Mouse (Mus musculus) cerebellum, adult 9-10 months (tissue): ENCODE measurements around the gene Zfp961.
"Not testable (repeated sequence)": the region's sequence is repeated elsewhere in the genome, so short reads cannot be mapped to it uniquely, and the experiment has no call there.

Experiments used
- DNase-seq: peaks from one replicate; pipeline ENCODE4 v3.0.0; 2022

The Zfp961 gene

GRCm38 (mm10) chr8:71964051-71964450 is 13.2 kb downstream of the Zfp961 start:
- DNase-seq = no peak

- DNase-seq = no peak
Observed at GRCm38 (mm10) chr8:71965166-71965565, 14.3 kb downstream of the Zfp961 start.

GRCm38 (mm10) chr8:71966411-71966810 is 15.6 kb downstream of the Zfp961 start:
- no peak for DNase-seq

GRCm38 (mm10) chr8:71967261-71967660 is 16.4 kb downstream of the Zfp961 start:
- DNase-seq = no peak

GRCm38 (mm10) chr8:71968100-71968499 is 17.3 kb downstream of the Zfp961 start:
- DNase-seq = no peak

GRCm38 (mm10) chr8:71968636-71969035 is 17.8 kb downstream of the Zfp961 start:
- DNase-seq = no peak

GRCm38 (mm10) chr8:71971945-71972344 is 21.1 kb downstream of the Zfp961 start:
- peak; percentile 43 for DNase-seq

- no peak for DNase-seq
Observed at GRCm38 (mm10) chr8:71974211-71974610, 23.4 kb downstream of the Zfp961 start.

- no peak for DNase-seq
Observed at GRCm38 (mm10) chr8:71981032-71981431, 30.2 kb downstream of the Zfp961 start.

- no peak for DNase-seq
Observed at GRCm38 (mm10) chr8:71981456-71981855, 30.6 kb downstream of the Zfp961 start.

- no peak for DNase-seq
Observed at GRCm38 (mm10) chr8:71984601-71985000, 33.8 kb downstream of the Zfp961 start.

GRCm38 (mm10) chr8:71988110-71988866 is 37.5 kb downstream of the Zfp961 start:
- DNase-seq = peak; percentile 71

- DNase-seq = no peak
Observed at GRCm38 (mm10) chr8:71988867-71989599, 38.2 kb downstream of the Zfp961 start.

- no peak for DNase-seq
Observed at GRCm38 (mm10) chr8:71999434-71999833, 48.6 kb downstream of the Zfp961 start.

- no peak for DNase-seq
Observed at GRCm38 (mm10) chr8:72000223-72000622, 49.4 kb downstream of the Zfp961 start.

GRCm38 (mm10) chr8:72002942-72003341 is 52.1 kb downstream of the Zfp961 start:
- no peak for DNase-seq

GRCm38 (mm10) chr8:72005912-72006311 is 55.1 kb downstream of the Zfp961 start:
- DNase-seq = no peak

GRCm38 (mm10) chr8:72006763-72007162 is 55.9 kb downstream of the Zfp961 start:
- no peak for DNase-seq

GRCm38 (mm10) chr8:72008134-72008641 is 57.4 kb downstream of the Zfp961 start:
- no peak for DNase-seq

GRCm38 (mm10) chr8:72009473-72009872 is 58.6 kb downstream of the Zfp961 start, which contains the start of gene Cyp4f18:
Cyp4f18 (minus strand) TSS chr8:72009626.
- no peak for DNase-seq

GRCm38 (mm10) chr8:72013506-72014228 is 62.8 kb downstream of the Zfp961 start:
- not testable (repeated sequence) for DNase-seq

- not testable (repeated sequence) for DNase-seq
Observed at GRCm38 (mm10) chr8:72017339-72017738, 66.5 kb downstream of the Zfp961 start.

- no peak for DNase-seq
Observed at GRCm38 (mm10) chr8:72018141-72018540, 67.3 kb downstream of the Zfp961 start.
